Mouse (Mus musculus) skeletal muscle tissue, adult 2 months (tissue): ENCODE measurements around the gene Ripor2.

Source experiments
- DNase-seq: peaks from one replicate; pipeline ENCODE4 v3.0.0-alpha.2; 2012; ENCODE audit warnings: low read depth, low spot score

Gene Ripor2

DNA sequence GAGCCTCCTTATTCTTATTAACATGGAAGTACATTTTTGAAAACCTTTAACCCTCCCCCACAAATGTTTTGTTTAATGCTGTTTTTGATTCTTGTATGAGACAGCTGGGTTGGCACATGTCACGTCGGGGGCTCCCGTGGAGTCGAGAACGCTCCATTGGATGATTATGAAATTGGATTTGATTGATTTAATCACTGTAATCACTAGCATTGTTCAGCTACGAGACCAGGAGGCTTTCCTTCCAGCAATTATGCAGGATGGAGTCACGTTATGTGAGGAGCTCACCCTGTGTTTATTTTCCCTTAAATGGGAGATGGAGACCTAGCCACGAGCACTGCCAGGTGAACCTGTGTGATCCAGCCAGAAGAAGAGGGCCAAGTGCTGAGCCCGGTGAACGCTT is at the start of gene Ripor2:
TSS of gene Ripor2 (plus strand) at position 357 of the 400 bp plus-strand sequence.
- DNase-seq = no peak

DNA sequence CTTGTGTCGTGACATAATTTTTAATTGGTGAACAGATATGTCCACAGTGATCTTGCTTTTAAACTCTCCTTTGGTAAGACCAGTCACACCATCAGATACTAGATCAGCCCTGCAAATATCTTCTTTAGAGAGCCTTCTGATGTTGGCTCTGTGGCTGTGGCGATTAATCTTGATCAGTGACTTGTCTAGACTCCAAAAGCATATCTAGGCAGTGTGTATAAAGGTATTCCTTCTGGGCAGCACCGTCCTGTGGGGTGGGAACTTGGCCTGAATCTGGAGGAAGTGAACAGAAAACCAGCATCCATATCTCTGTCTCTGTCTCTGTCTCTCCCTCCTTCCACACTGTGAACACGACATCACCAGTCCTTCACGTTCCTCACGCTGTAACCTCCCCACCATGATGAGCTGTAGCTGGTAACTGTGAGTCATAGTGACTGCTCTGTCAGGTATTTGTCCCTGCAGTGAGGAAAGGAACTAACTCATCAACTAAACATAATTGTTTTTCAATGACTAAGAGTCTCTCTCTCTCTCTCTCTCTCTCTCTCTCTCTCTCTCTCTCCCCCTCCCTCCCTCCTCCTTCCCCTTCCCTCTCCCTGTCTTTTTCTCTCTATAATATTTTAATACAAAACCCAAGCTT is 45.3 kb upstream of the Ripor2 start:
- DNase-seq = no peak

DNA sequence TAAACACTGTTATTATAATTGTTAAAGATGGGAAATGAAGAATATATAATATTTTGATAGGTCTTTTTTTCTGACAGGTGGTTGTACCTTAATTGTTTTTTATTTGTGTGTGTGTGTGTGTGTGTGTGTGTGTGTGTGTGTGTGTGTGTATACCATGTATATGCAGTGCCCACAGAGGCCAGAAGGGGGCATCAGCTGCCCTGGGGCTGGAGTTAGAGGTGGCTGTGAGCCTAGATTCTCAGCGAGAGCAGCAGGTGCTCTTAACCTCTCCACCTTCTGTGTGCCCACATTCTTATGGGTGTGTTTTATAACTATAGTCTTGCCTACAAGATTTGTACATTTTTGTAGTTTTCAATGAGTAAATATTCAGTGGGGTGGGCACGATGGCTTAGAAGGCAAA is 44.0 kb upstream of the Ripor2 start:
- no peak for DNase-seq

DNA sequence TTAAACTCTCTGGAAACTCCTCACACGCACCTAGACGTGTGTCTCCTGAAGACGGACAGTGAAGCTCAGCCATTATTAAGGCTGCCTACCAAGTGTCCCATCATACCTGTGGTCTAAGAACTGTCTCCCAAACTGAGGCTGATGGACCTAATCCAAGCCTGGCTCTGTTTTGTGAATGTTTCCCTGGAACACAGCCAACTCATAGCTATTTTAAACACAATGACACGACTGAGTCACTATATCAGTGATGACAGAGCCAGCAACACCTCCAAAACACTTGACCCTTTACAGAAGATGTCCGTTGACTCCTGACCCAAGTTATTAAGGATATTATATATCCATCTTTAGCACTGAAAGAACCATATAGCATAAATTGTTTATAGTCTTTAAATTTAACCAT is 43.0 kb upstream of the Ripor2 start:
- DNase-seq = no peak

DNA sequence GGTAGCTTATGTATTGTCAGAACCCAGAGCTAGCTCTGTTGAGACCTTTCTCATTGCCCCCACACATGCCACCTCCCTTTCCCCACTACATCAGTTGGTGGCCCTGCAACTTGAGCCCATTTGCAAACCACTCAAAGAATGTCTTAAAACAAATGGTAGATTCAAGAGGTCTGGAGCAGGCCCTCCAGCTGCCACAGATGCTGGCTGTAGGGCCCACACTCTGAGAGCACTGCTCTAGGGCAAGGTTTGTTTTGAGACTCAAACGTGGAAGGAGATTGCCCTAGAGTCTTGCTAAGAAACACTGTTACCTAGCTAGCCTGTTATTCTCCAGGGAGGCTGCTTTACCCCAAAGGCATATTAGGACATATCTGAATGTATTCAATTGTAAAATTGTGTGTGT is 36.3 kb upstream of the Ripor2 start:
- DNase-seq = no peak

DNA sequence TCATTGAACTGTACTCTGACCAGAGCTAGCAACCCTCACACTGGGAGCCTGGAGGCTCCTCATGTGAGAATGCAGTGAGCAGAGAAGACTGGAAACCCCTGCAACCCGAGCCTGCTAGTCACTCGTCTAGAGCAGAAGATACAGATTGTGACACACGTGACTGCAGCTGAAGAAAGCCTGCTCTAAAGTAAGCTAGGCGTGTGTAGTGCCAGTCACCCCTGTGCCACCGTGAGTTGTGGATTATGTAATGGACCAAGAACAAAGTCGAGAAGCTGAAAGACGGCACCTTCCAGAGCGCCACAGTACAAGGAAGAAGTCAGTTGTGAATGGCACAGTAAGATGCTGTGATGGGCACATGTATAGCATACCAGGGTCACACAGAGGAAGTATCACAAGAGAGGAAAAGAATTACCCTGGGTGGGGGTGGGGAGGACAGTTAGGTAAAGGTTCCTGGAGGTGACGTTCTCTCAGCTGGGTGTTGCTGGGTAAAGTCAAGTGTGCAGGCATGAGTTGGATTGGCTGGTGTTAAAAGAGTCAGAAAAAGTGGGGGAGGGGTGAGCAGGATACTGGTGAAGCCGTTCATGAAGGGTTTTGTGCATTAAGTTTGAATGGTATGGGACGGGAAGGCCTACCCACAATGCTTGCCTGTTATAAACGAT is 35.1 kb upstream of the Ripor2 start:
- no peak for DNase-seq

DNA sequence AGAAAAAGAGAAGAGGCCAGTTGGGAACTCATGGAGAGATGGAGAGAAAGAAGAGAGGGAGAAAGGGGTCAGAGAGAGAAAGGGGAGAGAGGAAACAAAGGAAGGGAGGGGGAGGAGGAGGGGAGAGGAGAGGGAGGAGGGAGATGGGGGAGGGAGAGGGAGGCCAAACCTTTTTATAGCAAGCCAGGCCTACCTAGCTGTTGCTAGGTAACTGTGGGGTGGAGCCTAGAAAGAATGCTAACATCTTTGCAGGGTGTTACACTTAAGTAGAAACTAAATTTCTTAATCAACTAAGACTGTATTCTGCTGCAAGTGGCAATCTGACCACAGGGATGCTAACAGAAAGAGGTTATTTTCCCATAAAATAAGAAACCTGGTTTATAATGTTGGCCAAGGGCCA is 33.1 kb upstream of the Ripor2 start:
- DNase-seq = no peak

DNA sequence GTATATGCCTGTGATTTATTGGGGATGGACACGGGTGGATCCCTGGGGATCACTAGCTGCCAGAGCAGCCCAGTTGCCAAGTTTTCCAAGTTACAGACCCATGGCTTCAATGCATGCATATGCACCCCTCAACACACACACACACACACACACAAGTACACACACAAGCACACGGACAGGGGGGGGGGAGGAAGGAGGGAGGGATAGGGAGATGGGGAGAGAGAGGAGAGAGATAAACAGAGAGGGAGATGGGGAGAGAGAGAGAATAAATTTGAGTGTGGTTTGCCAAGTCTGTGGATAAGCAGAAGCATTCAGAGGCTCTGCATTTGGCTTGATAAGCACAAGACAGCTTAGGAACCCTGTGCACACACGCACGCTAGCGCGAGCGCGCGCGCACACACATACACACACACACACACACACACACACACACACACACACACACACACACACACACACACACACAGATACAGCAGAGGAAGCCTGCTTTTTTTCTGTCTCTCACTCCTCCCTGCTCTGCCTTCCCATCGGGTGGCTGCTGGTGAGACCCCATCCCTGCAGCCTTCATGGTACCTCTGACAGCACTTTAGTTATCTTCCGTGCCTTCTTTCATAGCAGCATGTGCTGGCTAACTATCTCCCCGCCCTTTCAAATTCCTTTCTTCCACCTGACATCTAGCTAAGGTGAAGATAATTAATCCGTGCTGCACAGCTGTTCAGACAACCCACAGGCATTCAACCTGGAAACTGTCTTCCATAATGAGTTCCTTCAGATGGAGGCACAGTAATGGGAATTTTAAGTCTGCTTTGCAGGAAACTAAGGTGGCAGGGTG is 30.7 kb upstream of the Ripor2 start:
- no peak for DNase-seq

DNA sequence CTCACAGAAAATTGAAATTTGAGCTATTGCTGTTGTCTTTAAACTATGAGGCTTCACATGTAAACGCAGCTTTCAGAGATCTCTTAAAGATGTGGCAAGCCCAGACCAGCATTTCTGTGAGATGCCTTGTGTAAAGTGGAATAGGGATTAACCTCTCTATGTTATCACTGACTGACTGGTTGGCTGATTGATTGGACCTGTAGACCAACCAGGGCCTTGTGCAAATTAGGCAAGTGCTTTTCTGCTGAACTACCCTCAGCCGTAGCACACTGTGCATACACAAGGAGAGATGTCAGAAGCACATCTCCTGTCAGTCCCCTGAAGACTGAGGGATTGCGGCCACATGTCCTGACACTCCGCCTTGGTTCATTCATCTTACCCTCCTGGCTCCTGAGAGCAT is 29.9 kb upstream of the Ripor2 start:
- DNase-seq = no peak

DNA sequence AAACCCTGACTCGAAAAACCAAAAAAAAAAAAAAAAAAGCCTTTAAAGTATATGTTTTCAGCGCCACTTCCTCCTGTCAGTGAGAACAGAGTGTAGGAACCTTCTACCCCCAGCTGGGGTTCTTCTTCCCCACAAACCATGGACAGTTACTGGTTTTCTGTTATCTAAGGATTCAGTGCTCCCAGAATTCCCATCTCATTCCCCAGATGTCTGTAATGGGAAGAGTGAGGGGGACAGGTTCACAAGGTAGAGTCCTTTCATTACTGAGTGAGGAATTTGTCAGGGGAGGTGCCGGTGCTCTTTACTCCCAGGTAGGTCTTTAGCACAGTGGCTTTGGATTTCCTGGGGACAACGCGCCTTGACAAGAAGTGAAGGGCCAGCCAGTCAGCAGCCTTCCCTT is 20.6 kb upstream of the Ripor2 start:
- DNase-seq = no peak

DNA sequence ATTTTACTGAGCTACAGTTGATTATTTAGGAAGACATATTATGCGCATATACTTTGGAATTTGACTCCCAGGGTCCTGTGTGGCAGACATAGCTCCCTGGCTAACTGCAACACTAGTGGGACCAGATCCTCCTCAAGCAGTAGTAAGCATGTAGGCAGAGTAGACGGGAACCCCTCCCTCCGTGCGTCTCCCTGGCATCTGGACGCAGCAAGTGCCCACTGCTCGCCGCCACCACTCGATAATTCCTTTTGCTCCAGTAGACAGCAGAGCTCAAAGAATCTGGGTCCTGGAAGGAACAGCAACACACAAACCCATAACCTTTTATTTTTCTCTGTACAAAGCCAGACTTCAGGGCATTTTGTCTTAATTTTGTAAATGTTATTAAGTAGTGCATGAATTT is 17.3 kb upstream of the Ripor2 start:
- DNase-seq = no peak

DNA sequence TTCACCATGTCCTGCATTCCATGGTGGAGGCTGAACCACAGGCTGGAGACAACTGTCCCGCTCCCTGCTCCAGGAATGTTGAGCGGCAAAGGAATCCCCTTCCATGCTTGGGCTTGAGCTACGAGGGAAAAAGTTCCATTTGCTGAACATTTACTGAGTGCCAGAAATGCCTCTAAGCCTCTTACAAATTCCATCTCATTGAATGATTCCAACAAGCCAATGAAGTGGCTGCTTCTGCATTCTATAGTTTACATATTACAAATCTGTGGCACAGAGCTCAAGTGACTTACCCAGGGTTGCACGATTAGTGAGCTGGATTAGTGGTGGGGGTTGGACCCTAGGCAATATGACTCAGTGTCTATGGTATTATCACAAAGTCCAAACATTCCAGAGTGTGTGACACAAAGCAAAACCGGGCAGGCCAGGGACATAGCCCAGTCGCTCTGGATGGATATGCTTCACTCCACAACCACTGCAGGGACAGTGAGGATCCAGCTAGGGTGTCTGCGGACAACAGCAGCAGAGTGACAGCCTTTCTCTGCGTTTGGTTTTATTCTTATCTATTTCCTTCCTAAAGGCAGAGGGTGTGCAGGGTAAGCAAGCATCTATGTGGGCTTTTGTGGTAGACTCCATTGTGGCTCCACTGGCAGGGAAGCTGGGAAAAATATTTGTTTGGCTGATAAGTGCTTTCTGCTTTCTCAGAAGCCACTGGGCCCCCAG is 16.6 kb upstream of the Ripor2 start:
- peak; percentile 18 for DNase-seq

DNA sequence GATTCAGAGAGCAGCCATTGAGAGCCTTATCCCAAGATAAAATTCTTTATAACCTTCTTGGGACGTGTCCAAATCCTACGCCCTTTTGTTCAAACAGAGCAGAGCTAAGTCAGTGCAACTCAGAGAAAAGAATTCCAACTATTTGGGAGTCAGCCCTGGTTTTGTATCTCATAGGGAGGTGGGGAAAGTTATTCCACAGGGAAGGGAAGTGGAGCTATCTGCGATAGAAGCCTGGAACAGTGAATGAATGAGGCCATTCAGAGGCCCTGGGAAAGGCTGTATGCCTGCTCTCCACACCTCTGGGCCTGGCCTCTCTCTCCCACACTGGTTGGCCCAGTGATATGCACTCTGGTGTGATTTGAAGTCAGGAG is 16.1 kb upstream of the Ripor2 start:
- DNase-seq = peak; percentile 42

DNA sequence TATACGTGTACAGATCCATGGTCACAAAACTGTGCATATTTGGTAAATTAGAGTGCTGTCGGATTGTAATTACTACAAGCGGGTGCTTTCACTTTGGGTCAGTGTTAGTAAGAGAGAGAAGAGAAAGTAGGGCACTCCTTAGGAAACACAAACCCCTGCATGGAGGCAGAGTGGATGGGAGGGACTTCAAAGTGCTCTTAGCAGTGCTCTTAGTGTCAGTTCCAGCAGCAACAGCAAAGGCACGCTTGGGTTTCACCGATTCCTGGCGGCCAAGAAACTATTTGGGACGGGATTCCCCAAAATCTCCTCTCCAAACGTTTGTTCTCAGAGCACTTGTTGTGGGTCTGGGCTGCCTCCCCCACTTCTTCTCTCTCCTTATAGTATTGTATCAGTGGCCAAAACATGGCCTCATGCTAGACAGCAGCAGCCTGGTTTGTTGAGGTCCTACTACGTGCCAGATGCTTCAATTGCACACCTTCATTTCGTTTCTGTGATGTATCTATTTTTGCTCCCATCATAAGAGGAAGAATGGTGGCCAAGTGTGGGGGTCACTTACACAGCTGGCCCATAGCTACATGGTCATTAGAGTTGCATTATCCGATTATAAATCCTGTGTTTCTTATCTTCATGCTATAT is 14.7 kb upstream of the Ripor2 start:
- DNase-seq = no peak

DNA sequence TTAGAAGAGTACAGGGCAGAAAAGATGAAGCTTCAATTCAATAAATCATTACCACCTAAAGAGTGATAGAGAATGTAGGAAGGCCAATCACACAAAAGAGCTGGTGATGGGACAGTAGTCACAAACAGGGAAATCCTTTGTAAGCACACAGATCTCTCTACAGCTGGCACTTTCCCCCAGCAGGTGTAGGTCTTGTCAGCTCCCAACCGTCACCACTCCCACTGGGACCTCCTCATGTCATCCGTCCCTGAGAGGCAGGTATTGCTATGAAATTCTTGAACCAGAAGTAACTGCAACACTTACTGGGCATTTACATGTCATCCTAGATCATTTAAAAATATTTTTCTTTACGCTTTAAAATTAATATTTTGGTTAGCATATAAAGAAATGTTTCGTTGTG is 12.9 kb upstream of the Ripor2 start:
- no peak for DNase-seq

DNA sequence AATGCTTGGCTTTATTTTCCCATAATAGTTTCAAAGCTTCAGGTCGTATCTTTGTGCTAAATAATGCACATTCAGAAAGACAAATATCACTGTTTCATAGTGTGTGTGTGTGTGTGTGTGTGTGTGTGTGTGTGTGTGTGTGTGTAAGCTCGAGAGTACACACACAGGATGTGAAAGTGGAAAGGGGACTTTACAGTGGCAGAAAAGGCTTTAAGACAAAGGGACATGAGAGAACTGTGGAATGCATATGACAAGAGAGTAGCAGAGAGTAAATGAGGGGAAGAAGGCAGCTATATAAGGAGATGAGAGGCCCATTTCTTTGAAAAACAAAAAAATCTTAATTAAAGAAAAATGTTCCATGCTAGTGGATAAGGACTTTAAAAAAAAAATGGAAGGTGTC is 11.3 kb upstream of the Ripor2 start:
- no peak for DNase-seq

DNA sequence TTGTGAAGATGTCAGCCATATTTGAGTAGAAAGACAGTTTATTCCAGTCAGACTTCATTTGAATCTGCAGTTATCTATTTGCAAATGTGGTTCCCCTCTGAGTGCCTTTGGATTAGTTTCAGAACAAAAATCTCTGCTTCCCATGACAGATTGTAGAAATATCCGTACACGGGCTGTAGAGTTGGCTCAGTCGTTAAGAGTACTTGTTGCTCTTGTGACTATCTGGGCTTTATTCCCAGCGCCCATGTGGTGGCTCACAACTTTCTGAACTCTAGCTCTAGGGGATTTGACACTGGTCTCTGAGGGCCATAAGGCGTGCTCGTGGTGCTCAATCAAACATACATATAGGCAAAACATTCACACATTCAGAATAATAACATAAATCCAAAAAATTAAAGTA is 10.1 kb upstream of the Ripor2 start:
- DNase-seq = no peak

DNA sequence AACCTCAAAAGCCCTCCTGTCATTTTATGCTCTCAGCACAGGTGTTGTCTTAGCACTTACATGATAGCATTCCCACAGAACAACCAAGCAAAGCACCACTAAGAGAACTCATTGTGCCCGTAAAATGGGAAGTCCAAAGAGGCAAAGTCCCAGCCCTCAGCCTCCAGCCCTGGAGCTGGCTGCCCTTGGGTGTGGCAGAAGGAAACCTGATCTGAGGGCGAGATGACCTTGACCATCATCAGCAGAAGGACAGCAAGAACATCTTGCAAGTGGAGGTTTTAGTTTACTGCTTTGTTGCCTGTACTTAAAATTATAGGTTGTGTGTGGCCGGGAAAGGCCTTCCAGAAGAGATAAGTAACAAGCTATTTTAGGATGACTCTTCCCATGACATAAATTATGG is 6.9 kb upstream of the Ripor2 start:
- no peak for DNase-seq

DNA sequence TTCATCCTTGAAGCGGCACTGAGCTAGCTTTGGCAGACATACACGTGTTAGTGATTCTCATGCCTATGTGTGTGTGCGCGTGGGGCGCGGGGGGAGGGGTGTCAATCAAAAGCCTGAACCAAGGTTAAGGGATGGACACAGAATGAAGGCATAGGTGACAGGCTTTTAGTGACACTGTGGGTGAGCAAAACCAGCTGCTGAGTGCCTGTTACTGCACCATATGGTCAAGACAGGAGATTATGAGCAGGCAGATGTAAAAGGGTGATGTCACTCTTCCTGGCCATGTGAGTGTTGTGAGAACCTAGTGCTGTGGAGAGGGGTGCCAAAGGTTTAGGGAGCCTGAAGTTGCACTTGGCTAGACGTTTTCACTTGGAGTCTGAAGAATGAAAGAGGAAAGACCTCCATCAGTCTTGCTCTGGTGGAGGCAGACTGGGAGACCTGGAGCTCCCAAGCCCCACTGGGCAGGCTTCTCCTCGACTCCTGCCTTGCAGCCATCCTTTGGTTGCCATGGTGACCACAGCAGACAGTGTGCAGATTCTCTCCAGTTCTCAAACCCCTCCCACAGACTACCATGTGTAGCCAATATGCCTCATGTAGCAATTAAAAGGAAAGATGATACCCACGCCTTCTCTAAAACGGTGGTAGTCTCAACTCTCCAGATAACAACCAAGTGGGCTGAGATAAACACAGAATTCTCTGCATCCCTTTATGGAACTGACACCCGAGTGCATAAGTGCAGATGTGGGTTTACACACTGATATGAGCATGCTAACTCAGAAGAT is 5.5 kb upstream of the Ripor2 start:
- no peak for DNase-seq

DNA sequence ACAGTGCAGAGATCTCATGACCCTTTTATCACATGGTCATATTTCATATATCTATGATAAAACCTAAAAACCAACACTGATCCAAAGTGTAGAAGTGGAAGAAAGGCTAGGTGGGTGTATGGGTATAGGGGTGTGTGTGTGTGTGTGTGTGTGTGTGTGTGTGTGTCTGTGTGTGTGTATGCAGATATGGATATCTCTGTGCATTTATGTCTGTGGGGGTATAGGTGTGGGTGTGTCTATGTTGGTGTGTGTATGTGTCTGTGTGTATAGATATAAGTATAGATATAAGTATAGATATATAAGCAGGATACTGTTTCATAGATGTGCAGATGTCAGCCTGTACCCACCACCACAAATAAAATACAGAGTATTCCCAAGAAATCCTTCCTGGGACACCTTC is 3.7 kb upstream of the Ripor2 start:
- no peak for DNase-seq

DNA sequence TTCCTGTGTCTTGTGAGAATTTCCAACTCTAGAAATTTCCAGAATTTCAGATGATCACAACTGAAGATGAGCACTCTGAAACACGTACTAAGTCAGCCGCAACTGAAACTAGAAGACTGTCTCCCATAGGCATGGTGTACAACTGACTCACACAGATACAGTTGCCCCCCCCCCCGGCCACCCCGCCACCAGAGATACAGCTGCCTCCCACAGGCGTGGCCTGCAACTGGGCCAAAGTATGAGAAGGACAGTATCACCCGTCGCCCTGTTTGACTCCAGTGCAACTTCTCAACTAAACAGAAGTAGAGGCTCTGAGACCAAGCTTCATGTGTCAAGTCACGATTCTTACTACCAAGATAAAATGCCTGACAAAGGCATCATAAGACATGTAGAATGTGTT is 1.2 kb upstream of the Ripor2 start:
- no peak for DNase-seq
